Comparison of ENCODE assay signal across 16 mouse cellular contexts in the genomic region with DNA sequence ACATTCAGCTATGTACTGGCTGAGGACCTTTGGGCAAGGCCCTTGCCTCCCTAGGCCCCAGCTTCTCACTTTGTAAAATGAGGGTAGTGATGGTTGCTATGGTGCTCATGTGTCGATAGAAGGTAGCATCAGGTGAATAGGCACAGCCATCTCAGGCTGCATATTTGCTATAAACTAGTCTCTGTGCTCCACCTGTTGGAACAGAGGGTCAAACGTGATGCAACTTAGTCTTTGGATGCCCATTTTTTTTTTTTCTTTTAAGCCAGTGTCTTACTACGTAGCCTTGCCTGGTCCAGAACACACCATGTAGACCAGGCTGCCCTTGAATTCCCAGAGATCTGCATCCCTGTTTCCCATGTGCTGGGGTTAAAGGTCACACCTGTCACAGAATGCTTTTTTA.
DNase-seq lines count a peak whose midpoint lies in the region; ATAC-seq and TF ChIP-seq lines count a peak whose summit lies in the region.
"Had no signal": no experiment of that assay in that cellular context is flagged by ENCODE, and none has a peak within 500 bp of the region (broad histone marks: within the 10 kb centered on the region; RNA-seq: fewer than 3 reads in every experiment).

No protein-coding gene starts in this region.

- H3K27me3 ChIP-seq in intestine, postnatal 0 days (replicated peaks; ENCODE audit: control insufficient read depth, insufficient read depth, low read length), result no peaks in the 10 kb centered on the region
- no peaks in the 10 kb centered on the region; the same call in 1 of the 2 replicates for H3K27me3 ChIP-seq in intestine, embryonic 16.5 days (replicated peaks; ENCODE audit: control insufficient read depth, insufficient read depth, low read length)
- no peaks in the 10 kb centered on the region for H3K27me3 ChIP-seq in midbrain, postnatal 0 days (ENCODE audit: insufficient read depth, low read length)
- no peaks in the 10 kb centered on the region for H3K27me3 ChIP-seq in midbrain, embryonic 16.5 days (ENCODE audit: control insufficient read depth, insufficient read depth, low read depth, low read length)
- no peaks in the 10 kb centered on the region; a peak in 2 of 4 replicates for H3K27me3 ChIP-seq in MEL (ENCODE audit: control insufficient read depth in 1 of 2, insufficient read depth in 2 of 2, low read length in 2 of 2)
- no peaks in the 10 kb centered on the region for H3K27me3 ChIP-seq in stomach, postnatal 0 days (ENCODE audit: control insufficient read depth, insufficient read depth, low read length)

- H3K9me3 ChIP-seq in intestine, postnatal 0 days (ENCODE audit: control insufficient read depth), result no peaks in the 10 kb centered on the region
- no peaks in the 10 kb centered on the region for H3K9me3 ChIP-seq in intestine, embryonic 16.5 days (ENCODE audit: control insufficient read depth, low read length)
- no peaks in the 10 kb centered on the region for H3K9me3 ChIP-seq in midbrain, postnatal 0 days (ENCODE audit: low read length)
- no peaks in the 10 kb centered on the region for H3K9me3 ChIP-seq in midbrain, embryonic 16.5 days (replicated peaks; ENCODE audit: control insufficient read depth, low read length, poor library complexity, severe bottlenecking)
- no peaks in the 10 kb centered on the region for H3K9me3 ChIP-seq in MEL (replicated peaks; ENCODE audit: insufficient read depth, low read length)
- no peaks in the 10 kb centered on the region for H3K9me3 ChIP-seq in stomach, postnatal 0 days (ENCODE audit: control insufficient read depth, low read length)
- H3K9me3 ChIP-seq: embryonic facial prominence, embryonic 10.5 days; heart, embryonic 13.5 days; limb, embryonic 13.5 days; megakaryocyte, embryonic 14.5 days had no signal

- no peak for TF ChIP-seq POLR2A in MEL (IDR thresholded peaks at IDR 0.05; ENCODE audit: control insufficient read depth in 1 of 2, insufficient read depth in 1 of 2, low read depth in 1 of 2, low read length in 2 of 2, poor library complexity in 1 of 2)

- peak; percentile 5; the same call in 1 of the 2 replicates for TF ChIP-seq CTCF in intestine, postnatal 0 days (IDR thresholded peaks at IDR 0.05; ENCODE audit: low read depth)
- peak; percentile 42 for TF ChIP-seq CTCF in midbrain, postnatal 0 days (IDR thresholded peaks at IDR 0.05)
- TF ChIP-seq CTCF in MEL (IDR thresholded peaks at IDR 0.05 in 2 of 3, conservative IDR thresholded peaks at IDR 0.05 in 1 of 3; ENCODE audit: control insufficient read depth in 1 of 3, insufficient read depth in 1 of 3, low read depth in 2 of 3, low read length in 3 of 3, poor library complexity in 1 of 3, severe bottlenecking in 1 of 3), result peak in 1 of 3 experiments; percentile 28; a peak in 2 of 6 replicates
- TF ChIP-seq CTCF in stomach, postnatal 0 days (IDR thresholded peaks at IDR 0.05; ENCODE audit: low read depth), result peak; percentile 31

- WGBS in intestine, postnatal 0 days, result 54% methylated on average over 3 of the region's 3 CpGs
- WGBS in intestine, embryonic 16.5 days, result 60% methylated on average over 3 of the region's 3 CpGs
- 63% methylated on average over 3 of the region's 3 CpGs for WGBS in midbrain, postnatal 0 days
- WGBS in midbrain, embryonic 16.5 days, result 58% methylated on average over 3 of the region's 3 CpGs
- 58% methylated on average over 3 of the region's 3 CpGs for WGBS in stomach, postnatal 0 days

- H3K27ac ChIP-seq in intestine, postnatal 0 days (ENCODE audit: low read depth, low read length), result no peak overlapping the region
- no peak overlapping the region for H3K27ac ChIP-seq in intestine, embryonic 16.5 days (ENCODE audit: low read length)
- H3K27ac ChIP-seq in midbrain, postnatal 0 days (ENCODE audit: low read depth, low read length), result no peak overlapping the region
- no peak overlapping the region for H3K27ac ChIP-seq in midbrain, embryonic 16.5 days (ENCODE audit: low read length)
- H3K27ac ChIP-seq in MEL (ENCODE audit: control insufficient read depth, low read depth, low read length), result no peak overlapping the region
- H3K27ac ChIP-seq in stomach, postnatal 0 days (replicated peaks), result no peak overlapping the region
- H3K27ac ChIP-seq: embryonic facial prominence, embryonic 10.5 days; heart, embryonic 13.5 days; hindbrain, embryonic 14.5 days; limb, embryonic 13.5 days had no signal

- TF ChIP-seq EP300 in MEL (IDR thresholded peaks at IDR 0.05; ENCODE audit: low read depth in 1 of 2, low read length in 2 of 2), result no peak
- no peak for TF ChIP-seq EP300 in stomach, postnatal 0 days (optimal IDR thresholded peaks at IDR 0.05)

- H3K4me2 ChIP-seq in intestine, postnatal 0 days (replicated peaks; ENCODE audit: low read depth), result no peak overlapping the region
- no peak overlapping the region for H3K4me2 ChIP-seq in intestine, embryonic 16.5 days (ENCODE audit: low read depth, low read length)
- no peak overlapping the region for H3K4me2 ChIP-seq in midbrain, postnatal 0 days (ENCODE audit: low read depth, low read length, poor library complexity, severe bottlenecking)
- H3K4me2 ChIP-seq in midbrain, embryonic 16.5 days (ENCODE audit: low read length), result no peak overlapping the region
- H3K4me2 ChIP-seq in stomach, postnatal 0 days (replicated peaks; ENCODE audit: low read depth), result no peak overlapping the region
- H3K4me2 ChIP-seq: heart, embryonic 13.5 days; hindbrain, embryonic 14.5 days; limb, embryonic 13.5 days had no signal

- peak; percentile 10 for DNase-seq in midbrain, postnatal 0 days (ENCODE audit: low spot score)
- no peak for DNase-seq in MEL (ENCODE audit: low read depth, low spot score)
- DNase-seq in stomach, postnatal 0 days (ENCODE audit: low spot score), result no peak
- no peak for DNase-seq in left cerebral cortex, postnatal 36 days (ENCODE audit: low spot score in 2 of 2)
- DNase-seq: cerebellum, adult 18-20 months; cerebellum, postnatal 36 days; kidney, adult 11 months; midbrain, embryonic 14.5 days had no signal

- peak; percentile 40 for TF ChIP-seq RAD21 in MEL (IDR thresholded peaks at IDR 0.05; ENCODE audit: low read depth, low read length)

- H3K9ac ChIP-seq in intestine, postnatal 0 days (ENCODE audit: low read depth, low read length), result no peak overlapping the region
- no peak overlapping the region for H3K9ac ChIP-seq in intestine, embryonic 16.5 days (ENCODE audit: low read depth, low read length)
- H3K9ac ChIP-seq in midbrain, postnatal 0 days (replicated peaks; ENCODE audit: low read length, poor library complexity, severe bottlenecking), result no peak overlapping the region
- no peak overlapping the region for H3K9ac ChIP-seq in midbrain, embryonic 16.5 days (ENCODE audit: low read depth, low read length)
- H3K9ac ChIP-seq in MEL (ENCODE audit: control insufficient read depth, low read depth, low read length, poor library complexity, severe bottlenecking), result no peak overlapping the region
- no peak overlapping the region for H3K9ac ChIP-seq in stomach, postnatal 0 days (ENCODE audit: low read length)
- H3K9ac ChIP-seq: heart, embryonic 13.5 days; hindbrain, embryonic 14.5 days; limb, embryonic 13.5 days had no signal

- H3K79me2 ChIP-seq in MEL (ENCODE audit: control insufficient read depth, insufficient read depth, low read length, poor library complexity), result no peaks in the 10 kb centered on the region

- H3K4me1 ChIP-seq in intestine, postnatal 0 days (replicated peaks; ENCODE audit: control insufficient read depth, insufficient read depth, low read length), result no peaks in the 10 kb centered on the region
- H3K4me1 ChIP-seq in intestine, embryonic 16.5 days (ENCODE audit: control insufficient read depth, insufficient read depth, low read length), result no peaks in the 10 kb centered on the region
- H3K4me1 ChIP-seq in midbrain, postnatal 0 days (ENCODE audit: insufficient read depth, low read length), result no peaks in the 10 kb centered on the region
- no peaks in the 10 kb centered on the region for H3K4me1 ChIP-seq in midbrain, embryonic 16.5 days (ENCODE audit: control insufficient read depth, insufficient read depth, low read length)
- no peaks in the 10 kb centered on the region for H3K4me1 ChIP-seq in MEL (ENCODE audit: control insufficient read depth in 1 of 2, insufficient read depth in 2 of 2, low read length in 2 of 2)
- no peaks in the 10 kb centered on the region for H3K4me1 ChIP-seq in stomach, postnatal 0 days (replicated peaks; ENCODE audit: control insufficient read depth, insufficient read depth)
- H3K4me1 ChIP-seq: embryonic facial prominence, embryonic 10.5 days; heart, embryonic 13.5 days; limb, embryonic 13.5 days; megakaryocyte, embryonic 14.5 days had no signal

- H3K36me3 ChIP-seq in intestine, postnatal 0 days (ENCODE audit: control insufficient read depth, insufficient read depth), result no peaks in the 10 kb centered on the region
- no peaks in the 10 kb centered on the region for H3K36me3 ChIP-seq in intestine, embryonic 16.5 days (ENCODE audit: control insufficient read depth, insufficient read depth, low read length)
- no peaks in the 10 kb centered on the region for H3K36me3 ChIP-seq in midbrain, postnatal 0 days (ENCODE audit: insufficient read depth, low read length)
- H3K36me3 ChIP-seq in midbrain, embryonic 16.5 days (ENCODE audit: control insufficient read depth, insufficient read depth, low read length), result no peaks in the 10 kb centered on the region
- H3K36me3 ChIP-seq in MEL (ENCODE audit: control insufficient read depth in 1 of 2, insufficient read depth in 2 of 2, low read length in 2 of 2), result no peaks in the 10 kb centered on the region
- H3K36me3 ChIP-seq in stomach, postnatal 0 days (ENCODE audit: control insufficient read depth, insufficient read depth, low read length), result no peaks in the 10 kb centered on the region
- H3K36me3 ChIP-seq: embryonic facial prominence, embryonic 10.5 days; heart, embryonic 13.5 days; limb, embryonic 13.5 days had no signal

- intact Hi-C loops in left cerebral cortex, postnatal 36 days (cut with DNase I), result no loop called here

- H3K4me3 ChIP-seq in intestine, postnatal 0 days (ENCODE audit: low read depth, low read length), result no peak overlapping the region
- H3K4me3 ChIP-seq in intestine, embryonic 16.5 days (ENCODE audit: low read length), result no peak overlapping the region
- no peak overlapping the region for H3K4me3 ChIP-seq in midbrain, postnatal 0 days (ENCODE audit: low read depth, low read length)
- H3K4me3 ChIP-seq in midbrain, embryonic 16.5 days (ENCODE audit: low read depth, low read length), result no peak overlapping the region
- no peak overlapping the region for H3K4me3 ChIP-seq in MEL (ENCODE audit: control insufficient read depth in 1 of 2, insufficient read depth in 1 of 2, low read depth in 2 of 2, low read length in 2 of 2)
- H3K4me3 ChIP-seq in stomach, postnatal 0 days (ENCODE audit: low read depth, low read length), result no peak overlapping the region
- H3K4me3 ChIP-seq: embryonic facial prominence, embryonic 10.5 days; heart, embryonic 13.5 days; limb, embryonic 13.5 days; megakaryocyte, embryonic 14.5 days had no signal

- ATAC-seq in intestine, postnatal 0 days, result no peak
- ATAC-seq in intestine, embryonic 16.5 days, result no peak
- ATAC-seq in midbrain, postnatal 0 days (ENCODE audit: low FRiP score), result no peak
- ATAC-seq in midbrain, embryonic 16.5 days, result no peak
- no peak for ATAC-seq in stomach, postnatal 0 days (ENCODE audit: low FRiP score, low TSS enrichment)

TF ChIP-seq in MEL, 35 proteins besides CTCF, POLR2A, EP300 and RAD21 (continues in another document):
- TF ChIP-seq ZNF384 (IDR thresholded peaks at IDR 0.05; ENCODE audit: low read depth, low read length) (peak; percentile 57), SMC3 (IDR thresholded peaks at IDR 0.05; ENCODE audit: low read depth, low read length) (peak; percentile 32; the same call in 1 of the 2 replicates)
